Mouse (Mus musculus): Measurements from ENCODE around the gene Gsdme.
A peak's percentile ranks its signal among the peaks of the same experiment; 100 is the strongest.

The Gsdme gene

GRCm38 (mm10) chr6:50222351-50222750, 41.3 kb downstream of the Gsdme start:
- Histone ChIP-seq H3K4me1 (replicated peaks; ENCODE audit: low read depth, low read length) (no peaks in the 10 kb centered on the region), H3K9me3 (ENCODE audit: low read length) (peaks cover 21% of the 10 kb centered on the region), H3K4me3 (replicated peaks; ENCODE audit: low read length) (no peak overlapping the region), H3K36me3 (ENCODE audit: insufficient read depth, low read length) (no peaks in the 10 kb centered on the region), H3K27me3 (ENCODE audit: insufficient read depth, low read length) (no peaks in the 10 kb centered on the region)
- TF ChIP-seq NANOG (IDR thresholded peaks at IDR 0.05; ENCODE audit: borderline replicate concordance, low read length) (no peak), CTCF (conservative IDR thresholded peaks at IDR 0.05; ENCODE audit: low read length) (no peak), POU5F1 (IDR thresholded peaks at IDR 0.05; ENCODE audit: borderline replicate concordance, low read length) (no peak)

- H3K27me3 ChIP-seq (ENCODE audit: insufficient read depth, low read length), result no peaks in the 10 kb centered on the region
- H3K4me3 ChIP-seq (replicated peaks; ENCODE audit: low read length), result no peak overlapping the region
- H3K9me3 ChIP-seq (ENCODE audit: low read length), result peaks cover 21% of the 10 kb centered on the region
- no peak for TF ChIP-seq NANOG (IDR thresholded peaks at IDR 0.05; ENCODE audit: borderline replicate concordance, low read length)
- no peak for TF ChIP-seq POU5F1 (IDR thresholded peaks at IDR 0.05; ENCODE audit: borderline replicate concordance, low read length)
- TF ChIP-seq CTCF (conservative IDR thresholded peaks at IDR 0.05; ENCODE audit: low read length), result peak; percentile 86
- H3K36me3 ChIP-seq (ENCODE audit: insufficient read depth, low read length), result no peaks in the 10 kb centered on the region
- no peaks in the 10 kb centered on the region for H3K4me1 ChIP-seq (replicated peaks; ENCODE audit: low read depth, low read length)
Measured at GRCm38 (mm10) chr6:50220863-50221262, 42.8 kb downstream of the Gsdme start.

- H3K4me1 ChIP-seq (replicated peaks; ENCODE audit: low read depth, low read length), result no peaks in the 10 kb centered on the region
- no peaks in the 10 kb centered on the region for H3K27me3 ChIP-seq (ENCODE audit: insufficient read depth, low read length)
- H3K4me3 ChIP-seq (replicated peaks; ENCODE audit: low read length), result no peak overlapping the region
- no peaks in the 10 kb centered on the region for H3K36me3 ChIP-seq (ENCODE audit: insufficient read depth, low read length)
- TF ChIP-seq NANOG (IDR thresholded peaks at IDR 0.05; ENCODE audit: borderline replicate concordance, low read length) (no peak), CTCF (conservative IDR thresholded peaks at IDR 0.05; ENCODE audit: low read length) (no peak), POU5F1 (IDR thresholded peaks at IDR 0.05; ENCODE audit: borderline replicate concordance, low read length) (no peak)
- peaks cover 4% of the 10 kb centered on the region; the same call in 1 of the 2 replicates for H3K9me3 ChIP-seq (ENCODE audit: low read length)
Measured at GRCm38 (mm10) chr6:50219066-50219465, 44.6 kb downstream of the Gsdme start.

- Histone ChIP-seq H3K4me1 (replicated peaks; ENCODE audit: low read depth, low read length) (no peaks in the 10 kb centered on the region), H3K4me3 (replicated peaks; ENCODE audit: low read length) (no peak overlapping the region), H3K9me3 (ENCODE audit: low read length) (no peaks in the 10 kb centered on the region), H3K27me3 (ENCODE audit: insufficient read depth, low read length) (no peaks in the 10 kb centered on the region), H3K36me3 (ENCODE audit: insufficient read depth, low read length) (no peaks in the 10 kb centered on the region)
- no peak for TF ChIP-seq NANOG (IDR thresholded peaks at IDR 0.05; ENCODE audit: borderline replicate concordance, low read length)
- TF ChIP-seq POU5F1 (IDR thresholded peaks at IDR 0.05; ENCODE audit: borderline replicate concordance, low read length), result no peak
Measured at GRCm38 (mm10) chr6:50218628-50219027, 45.0 kb downstream of the Gsdme start.

GRCm38 (mm10) chr6:50215986-50216385, 47.7 kb downstream of the Gsdme start:
- H3K27me3 ChIP-seq (ENCODE audit: insufficient read depth, low read length), result no peaks in the 10 kb centered on the region
- H3K4me1 ChIP-seq (replicated peaks; ENCODE audit: low read depth, low read length), result no peaks in the 10 kb centered on the region
- no peak overlapping the region for H3K4me3 ChIP-seq (replicated peaks; ENCODE audit: low read length)
- peaks cover 4% of the 10 kb centered on the region; the same call in 1 of the 2 replicates for H3K9me3 ChIP-seq (ENCODE audit: low read length)
- TF ChIP-seq CTCF (conservative IDR thresholded peaks at IDR 0.05; ENCODE audit: low read length) (no peak), POU5F1 (IDR thresholded peaks at IDR 0.05; ENCODE audit: borderline replicate concordance, low read length) (no peak), NANOG (IDR thresholded peaks at IDR 0.05; ENCODE audit: borderline replicate concordance, low read length) (no peak)
- H3K36me3 ChIP-seq (ENCODE audit: insufficient read depth, low read length), result no peaks in the 10 kb centered on the region

GRCm38 (mm10) chr6:50215373-50215745, 48.3 kb downstream of the Gsdme start:
- Histone ChIP-seq H3K9me3 (ENCODE audit: low read length) (peaks cover 4% of the 10 kb centered on the region; the same call in 1 of the 2 replicates), H3K4me1 (replicated peaks; ENCODE audit: low read depth, low read length) (no peaks in the 10 kb centered on the region), H3K27me3 (ENCODE audit: insufficient read depth, low read length) (no peaks in the 10 kb centered on the region), H3K36me3 (ENCODE audit: insufficient read depth, low read length) (no peaks in the 10 kb centered on the region), H3K4me3 (replicated peaks; ENCODE audit: low read length) (no peak overlapping the region)
- TF ChIP-seq NANOG (IDR thresholded peaks at IDR 0.05; ENCODE audit: borderline replicate concordance, low read length), result no peak

GRCm38 (mm10) chr6:50214711-50215372, 48.8 kb downstream of the Gsdme start:
- H3K36me3 ChIP-seq (ENCODE audit: insufficient read depth, low read length), result no peaks in the 10 kb centered on the region
- H3K9me3 ChIP-seq (ENCODE audit: low read length), result peaks cover 7% of the 10 kb centered on the region
- no peak overlapping the region for H3K4me3 ChIP-seq (replicated peaks; ENCODE audit: low read length)
- no peaks in the 10 kb centered on the region for H3K27me3 ChIP-seq (ENCODE audit: insufficient read depth, low read length)
- no peaks in the 10 kb centered on the region for H3K4me1 ChIP-seq (replicated peaks; ENCODE audit: low read depth, low read length)
- TF ChIP-seq POU5F1 (IDR thresholded peaks at IDR 0.05; ENCODE audit: borderline replicate concordance, low read length), result no peak

- Histone ChIP-seq H3K4me1 (replicated peaks; ENCODE audit: low read depth, low read length) (no peaks in the 10 kb centered on the region), H3K4me3 (replicated peaks; ENCODE audit: low read length) (no peak overlapping the region), H3K36me3 (ENCODE audit: insufficient read depth, low read length) (peaks cover 20% of the 10 kb centered on the region), H3K9me3 (ENCODE audit: low read length) (peaks cover 64% of the 10 kb centered on the region), H3K27me3 (ENCODE audit: insufficient read depth, low read length) (no peaks in the 10 kb centered on the region)
- TF ChIP-seq POU5F1 (IDR thresholded peaks at IDR 0.05; ENCODE audit: borderline replicate concordance, low read length) (no peak), NANOG (IDR thresholded peaks at IDR 0.05; ENCODE audit: borderline replicate concordance, low read length) (no peak), CTCF (conservative IDR thresholded peaks at IDR 0.05; ENCODE audit: low read length) (no peak)
Measured at GRCm38 (mm10) chr6:50205093-50205492, 58.6 kb downstream of the Gsdme start.

- Histone ChIP-seq H3K4me3 (replicated peaks; ENCODE audit: low read length) (no peak overlapping the region), H3K4me1 (replicated peaks; ENCODE audit: low read depth, low read length) (no peaks in the 10 kb centered on the region), H3K27me3 (ENCODE audit: insufficient read depth, low read length) (no peaks in the 10 kb centered on the region), H3K9me3 (ENCODE audit: low read length) (peaks cover 56% of the 10 kb centered on the region), H3K36me3 (ENCODE audit: insufficient read depth, low read length) (peaks cover 20% of the 10 kb centered on the region)
- TF ChIP-seq NANOG (IDR thresholded peaks at IDR 0.05; ENCODE audit: borderline replicate concordance, low read length), result no peak
- no peak for TF ChIP-seq CTCF (conservative IDR thresholded peaks at IDR 0.05; ENCODE audit: low read length)
- no peak for TF ChIP-seq POU5F1 (IDR thresholded peaks at IDR 0.05; ENCODE audit: borderline replicate concordance, low read length)
Measured at GRCm38 (mm10) chr6:50204356-50204755, 59.3 kb downstream of the Gsdme start.

Measured in E14TG2a.4 (cell line).